Mouse (Mus musculus) olfactory bulb, adult 2 months (tissue): ENCODE measurements around the gene St6galnac3. TPM values are rescaled to one million over a fixed set of nuclear protein-coding genes. Genes with fewer than 3 reads are reported as not detected.
A peak's percentile ranks its signal among the peaks of the same experiment; 100 is the strongest.

Experiments used
- H3K27ac ChIP-seq: fragments of 200-500 bp; 2 replicates; pipeline ENCODE4 v1.5.1; 2012; ENCODE audit warnings: low read depth, low read length; ENCODE audit not compliant: insufficient read depth
- H3K4me1 ChIP-seq: fragments of 200-500 bp; 2 replicates; pipeline ENCODE4 v1.6.1; 2012; ENCODE audit warnings: low read length; ENCODE audit not compliant: control insufficient read depth, insufficient read depth
- H3K4me3 ChIP-seq: fragments of 200-500 bp; 2 replicates; pipeline ENCODE4 v1.5.1; 2012; ENCODE audit warnings: mild to moderate bottlenecking, low read depth, low read length, moderate library complexity; ENCODE audit not compliant: insufficient read depth
- CTCF ChIP-seq: fragments of 200-500 bp; IDR thresholded peaks from 2 replicates; pipeline ENCODE4 v1.5.1; 2012; ENCODE audit warnings: low read depth, mild to moderate bottlenecking, low read length, moderate library complexity; ENCODE audit not compliant: insufficient read depth
- POLR2A ChIP-seq: fragments of 200-500 bp; IDR thresholded peaks from 2 replicates; pipeline ENCODE4 v1.6.1; 2012; ENCODE audit warnings: mild to moderate bottlenecking, low read depth, low read length, moderate library complexity; ENCODE audit not compliant: insufficient read depth
- WGBS: fragments of 180-500 bp; shearing (Covaris S2); methylation state at CpG from one replicate; pipeline ENCODE4 v1.1.7; 2018; 5-methylcytosine and 5-hydroxymethylcytosine counted together
- polyA plus RNA-seq: library from polyadenylated mRNA; stranded (reverse); fragments of >200 nt; gene quantifications from 2 replicates; pipeline ENCODE4 v1.2.4, GENCODE M21; 2012; ENCODE audit warnings: low replicate concordance; ENCODE audit not compliant: missing spikeins, insufficient read depth, insufficient read length

Gene St6galnac3
- polyA plus RNA-seq, 1 experiment, result not detected

- 59% methylated on average over 9 of the region's 9 CpGs for WGBS
- no peak overlapping the region for H3K27ac ChIP-seq
- TF ChIP-seq CTCF (peak; percentile 69), POLR2A (no peak)
- no peak overlapping the region for H3K4me3 ChIP-seq
- no peaks in the 10 kb centered on the region for H3K4me1 ChIP-seq
These were observed 474.2 kb downstream of the St6galnac3 start for GRCm38 (mm10) chr3:153250598-153251257.

DNA sequence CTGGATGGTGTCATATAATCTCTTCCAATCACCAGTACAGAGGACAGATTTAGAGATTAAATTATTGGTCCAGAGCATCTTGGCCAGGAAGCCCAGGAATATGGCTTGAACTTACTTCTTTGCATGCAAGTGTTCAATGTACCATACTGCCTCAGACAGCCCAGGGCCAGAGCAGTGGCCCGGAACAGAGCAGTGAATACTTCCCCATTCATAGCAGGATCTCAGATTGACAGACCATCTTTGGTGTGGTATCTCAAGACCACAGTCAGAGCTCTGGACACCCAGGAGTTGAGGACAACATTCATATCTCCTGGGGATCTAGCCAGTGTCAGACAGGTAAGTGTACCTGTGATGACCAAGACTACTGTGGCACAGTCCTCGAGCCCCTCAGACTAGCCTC lies 476.1 kb downstream of the St6galnac3 start:
- Histone ChIP-seq H3K27ac (no peak overlapping the region), H3K4me1 (no peaks in the 10 kb centered on the region), H3K4me3 (no peak overlapping the region)
- TF ChIP-seq POLR2A (no peak), CTCF (no peak)
- 97% methylated on average over 2 of the region's 2 CpGs for WGBS

GRCm38 (mm10) chr3:153248029-153248428 lies 476.9 kb downstream of the St6galnac3 start:
- Histone ChIP-seq H3K27ac (no peak overlapping the region), H3K4me1 (peaks cover 2% of the 10 kb centered on the region; the same call in 1 of the 2 replicates), H3K4me3 (no peak overlapping the region)
- TF ChIP-seq POLR2A (no peak), CTCF (no peak)
- 54% methylated on average over 4 of the region's 4 CpGs for WGBS

GRCm38 (mm10) chr3:153242524-153242923 lies 482.4 kb downstream of the St6galnac3 start:
- H3K4me1 ChIP-seq, result peaks cover 29% of the 10 kb centered on the region
- TF ChIP-seq POLR2A, result no peak
- TF ChIP-seq CTCF, result no peak
- H3K4me3 ChIP-seq, result no peak overlapping the region
- WGBS, result 85% methylated on average over 5 of the region's 5 CpGs
- H3K27ac ChIP-seq, result no peak overlapping the region

DNA sequence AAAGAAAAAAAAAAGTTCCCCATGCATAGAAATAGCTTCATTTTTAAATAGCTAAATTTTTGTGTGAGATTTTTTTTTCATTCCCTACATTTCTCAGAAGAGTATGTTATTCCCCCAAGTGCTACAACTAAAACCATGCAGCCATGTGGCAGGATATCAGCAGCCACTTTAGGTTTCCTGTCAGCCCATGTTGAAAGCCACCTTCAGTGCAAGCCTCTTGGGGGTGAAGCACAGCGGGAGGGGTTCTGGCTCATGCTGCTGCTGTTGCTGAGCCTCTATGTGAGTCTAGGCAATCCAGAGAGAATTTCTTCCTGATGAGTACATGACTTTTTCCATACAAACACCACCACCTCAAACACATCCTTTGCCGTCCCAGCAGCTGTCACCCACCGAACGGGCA lies 483.8 kb downstream of the St6galnac3 start:
- Histone ChIP-seq H3K27ac (no peak overlapping the region), H3K4me1 (peaks cover 38% of the 10 kb centered on the region), H3K4me3 (no peak overlapping the region)
- WGBS, result 74% methylated on average over 4 of the region's 4 CpGs
- TF ChIP-seq POLR2A (no peak), CTCF (no peak)

DNA sequence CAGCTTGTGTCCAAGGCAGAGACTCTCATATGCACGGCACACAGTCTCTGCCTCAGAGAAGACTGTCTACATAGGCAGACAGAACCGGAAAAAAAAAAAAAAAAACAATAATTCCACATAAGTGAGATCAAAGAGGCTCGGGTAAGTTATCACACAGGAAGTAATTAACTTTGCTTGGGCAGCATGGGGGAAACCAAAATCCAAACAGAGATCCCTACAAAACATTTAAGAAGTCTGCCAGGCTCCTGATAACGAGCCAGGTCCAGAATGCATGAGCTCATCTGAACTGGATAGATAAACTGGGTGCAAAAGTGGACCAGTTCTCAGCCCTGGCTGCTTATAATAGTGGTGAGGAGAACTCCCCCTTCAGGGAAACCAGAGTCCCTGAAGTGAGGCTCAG lies 484.6 kb downstream of the St6galnac3 start:
- WGBS, result 60% methylated on average over 4 of the region's 4 CpGs

GRCm38 (mm10) chr3:153238381-153238780 lies 486.6 kb downstream of the St6galnac3 start:
- 31% methylated on average over 10 of the region's 10 CpGs for WGBS
- no peak overlapping the region for H3K4me3 ChIP-seq
- TF ChIP-seq POLR2A, result no peak
- no peak for TF ChIP-seq CTCF
- peak overlapping the region; percentile 83 for H3K27ac ChIP-seq
- H3K4me1 ChIP-seq, result peaks cover 40% of the 10 kb centered on the region

More for the DNA sequence above, 484.6 kb downstream of the St6galnac3 start:
- Histone ChIP-seq H3K27ac (no peak overlapping the region), H3K4me3 (no peak overlapping the region), H3K4me1 (peaks cover 40% of the 10 kb centered on the region)
- TF ChIP-seq POLR2A (no peak), CTCF (no peak)

- H3K27ac ChIP-seq, result no peak overlapping the region
- peaks cover 28% of the 10 kb centered on the region for H3K4me1 ChIP-seq
- no peak overlapping the region for H3K4me3 ChIP-seq
- TF ChIP-seq POLR2A, result no peak
- no peak for TF ChIP-seq CTCF
- 73% methylated on average over 9 of the region's 9 CpGs for WGBS
These were observed 488.7 kb downstream of the St6galnac3 start for GRCm38 (mm10) chr3:153236262-153236661.

DNA sequence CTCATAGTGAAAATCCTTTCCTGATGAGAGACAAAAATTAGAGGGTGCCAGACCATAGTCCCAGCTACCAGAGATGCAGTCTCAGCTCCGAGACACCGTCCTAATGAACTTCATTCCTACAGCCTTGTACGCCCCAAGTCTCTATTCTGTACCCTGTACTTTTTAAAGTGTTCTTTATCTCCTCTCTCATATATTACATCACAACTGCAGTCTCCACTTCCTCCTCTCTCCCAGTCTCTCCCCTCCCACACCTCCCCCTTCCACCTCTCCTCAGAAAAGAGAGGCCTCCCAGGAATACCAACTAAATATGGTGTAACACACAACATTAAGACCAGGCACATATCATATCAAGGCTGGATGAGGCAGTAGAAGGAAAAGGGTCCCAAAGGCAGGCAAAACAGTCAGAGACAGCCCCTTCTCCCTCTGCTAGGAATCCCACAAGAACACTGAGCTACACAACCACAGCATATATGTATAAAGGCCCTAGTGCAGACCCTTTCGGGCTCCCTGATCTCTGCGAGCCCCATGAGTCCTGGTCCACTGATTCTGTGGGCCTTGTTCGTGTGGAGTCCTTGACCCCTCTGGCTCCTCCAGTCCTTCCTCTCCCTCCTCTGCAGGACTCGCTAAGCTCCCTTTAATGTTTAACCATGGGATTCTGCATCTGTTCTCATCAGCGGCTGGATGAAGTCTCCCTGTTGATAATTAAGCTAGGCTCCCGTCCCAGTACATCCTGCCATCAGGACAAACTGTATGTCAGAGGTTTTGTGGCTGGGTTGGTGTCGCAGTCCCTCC lies 502.2 kb downstream of the St6galnac3 start:
- TF ChIP-seq CTCF (no peak), POLR2A (no peak)
- Histone ChIP-seq H3K27ac (no peak overlapping the region), H3K4me3 (no peak overlapping the region), H3K4me1 (peaks cover 9% of the 10 kb centered on the region)
- 74% methylated on average over 10 of the region's 10 CpGs for WGBS

GRCm38 (mm10) chr3:153219391-153219790 lies 505.6 kb downstream of the St6galnac3 start:
- Histone ChIP-seq H3K27ac (no peak overlapping the region), H3K4me3 (no peak overlapping the region), H3K4me1 (peaks cover 9% of the 10 kb centered on the region)
- WGBS, result 98% methylated on average over 2 of the region's 2 CpGs
- no peak for TF ChIP-seq CTCF
- TF ChIP-seq POLR2A, result no peak
